Mouse (Mus musculus) lung, postnatal 0 days (tissue): ENCODE measurements at regions not wholly inside any gene's neighbourhood (a gene's known extent, or its start where the extent isn't known, plus 50 kb on each side); places are given as distances from the start of the nearest gene placed in this dataset.

ENCODE experiments used
- CTCF ChIP-seq: IDR thresholded peaks from 2 replicates; pipeline ENCODE4 v1.5.1; 2016; ENCODE audit warnings: antibody characterized with exemption, mild to moderate bottlenecking
- EP300 ChIP-seq: IDR thresholded peaks from 2 replicates; pipeline ENCODE4 v1.6.1; 2016; ENCODE audit warnings: antibody characterized with exemption, mild to moderate bottlenecking, control low read depth

DNA sequence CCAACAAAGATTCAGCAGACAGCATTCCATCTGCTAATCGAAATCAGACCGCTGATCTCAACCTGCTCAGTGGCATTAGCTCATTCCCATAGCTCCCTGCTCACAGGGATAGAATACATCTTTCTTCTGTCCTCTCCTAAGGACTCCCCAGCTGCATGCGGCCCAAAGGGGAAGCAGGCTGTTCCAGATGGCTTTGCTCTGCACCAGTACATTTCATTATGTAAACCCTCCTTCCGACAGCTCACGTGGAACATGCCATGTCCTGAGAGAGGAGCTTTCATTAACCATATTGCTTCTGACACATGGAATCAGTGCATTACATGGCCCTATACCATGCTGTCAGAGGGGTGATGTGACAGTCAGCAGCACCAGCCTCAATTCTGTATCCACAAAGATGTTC lies 105.9 kb upstream of the Nmur2 start:
- no peak for TF ChIP-seq EP300
- TF ChIP-seq CTCF = no peak
